Mouse (Mus musculus): Measurements from ENCODE around the gene Itih5.

Itih5 gene

GRCm38 (mm10) chr2:10260109-10260508, 106.7 kb downstream of the Itih5 start:
- no peak for DNase-seq (ENCODE audit: extremely low read depth, low read depth, low spot score)

GRCm38 (mm10) chr2:10261337-10261736, 108.0 kb downstream of the Itih5 start:
- no peak for DNase-seq (ENCODE audit: extremely low read depth, low read depth, low spot score)

GRCm38 (mm10) chr2:10262722-10263121, 109.4 kb downstream of the Itih5 start:
- no peak for DNase-seq (ENCODE audit: extremely low read depth, low read depth, low spot score)

GRCm38 (mm10) chr2:10263909-10264489, 110.6 kb downstream of the Itih5 start:
- no peak for DNase-seq (ENCODE audit: extremely low read depth, low read depth, low spot score)

- no peak for DNase-seq (ENCODE audit: extremely low read depth, low read depth, low spot score)
Observed at GRCm38 (mm10) chr2:10265881-10266280, 112.5 kb downstream of the Itih5 start.

GRCm38 (mm10) chr2:10272604-10273115, 119.3 kb downstream of the Itih5 start:
- DNase-seq (ENCODE audit: extremely low read depth, low read depth, low spot score), result no peak

DNA sequence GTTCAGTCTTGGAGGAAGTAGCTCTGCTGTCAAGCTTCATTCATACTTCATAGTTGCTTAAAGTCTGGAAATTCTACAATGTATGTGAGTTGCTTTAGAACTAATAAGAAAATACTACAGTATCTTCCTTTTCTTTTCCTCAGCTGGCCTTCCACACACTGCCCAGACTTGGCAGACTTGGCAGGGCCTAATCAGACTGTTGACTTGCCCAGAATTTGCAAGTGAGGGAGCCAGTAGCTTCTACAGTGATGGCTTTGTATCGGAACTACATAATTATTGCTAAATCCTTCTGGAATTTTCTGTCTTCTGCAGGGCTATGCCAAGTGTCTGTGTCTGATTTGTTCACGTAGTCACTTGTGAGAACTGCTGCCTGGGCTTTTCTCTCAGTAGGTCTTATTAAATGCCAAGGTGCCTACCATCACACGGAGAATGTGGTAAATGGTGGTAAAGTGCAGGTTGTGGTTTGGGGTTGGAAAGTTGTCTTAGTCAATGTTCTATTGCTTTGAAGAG, 120.2 kb downstream of the Itih5 start:
- DNase-seq (ENCODE audit: extremely low read depth, low read depth, low spot score), result no peak

DNA sequence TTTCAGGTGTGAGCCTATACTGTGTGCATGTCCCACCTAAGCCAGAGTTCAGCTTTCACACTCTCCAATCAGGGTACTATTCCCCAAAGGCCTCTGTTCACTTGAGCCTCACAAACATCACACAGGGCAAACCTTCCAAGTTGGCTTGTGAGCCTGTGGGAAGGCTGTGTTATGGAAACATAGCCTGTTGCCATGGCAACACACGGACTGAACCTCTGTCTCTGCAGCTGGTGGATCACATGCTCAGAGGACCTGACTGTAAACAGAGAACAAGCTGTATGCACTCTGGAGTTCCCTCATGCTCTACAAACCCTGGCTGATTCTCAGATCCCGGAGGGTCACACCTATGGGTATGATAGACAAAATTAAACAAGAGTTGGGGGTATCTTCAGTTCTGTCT, 122.8 kb downstream of the Itih5 start:
- DNase-seq (ENCODE audit: extremely low read depth, low read depth, low spot score), result no peak

DNA sequence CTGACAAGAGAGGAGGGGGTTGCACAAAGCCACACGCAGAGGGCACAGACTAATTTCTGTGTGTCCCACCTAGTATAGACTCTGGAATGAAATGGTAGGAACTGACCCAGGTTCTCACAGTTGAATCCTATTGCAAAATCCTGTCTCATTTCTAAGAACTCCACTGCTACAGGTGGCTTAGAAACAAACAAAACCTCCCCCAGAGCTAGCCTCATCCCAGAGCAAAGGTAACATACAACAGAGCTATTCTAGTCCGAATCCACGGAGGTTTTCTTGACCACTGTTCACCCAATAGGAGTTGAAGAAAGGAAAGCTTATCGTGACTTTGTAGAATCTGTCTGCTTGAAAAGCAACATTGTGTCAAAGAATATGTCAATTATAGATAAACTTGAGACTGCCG, 130.3 kb downstream of the Itih5 start:
- no peak for DNase-seq (ENCODE audit: extremely low read depth, low read depth, low spot score)

DNA sequence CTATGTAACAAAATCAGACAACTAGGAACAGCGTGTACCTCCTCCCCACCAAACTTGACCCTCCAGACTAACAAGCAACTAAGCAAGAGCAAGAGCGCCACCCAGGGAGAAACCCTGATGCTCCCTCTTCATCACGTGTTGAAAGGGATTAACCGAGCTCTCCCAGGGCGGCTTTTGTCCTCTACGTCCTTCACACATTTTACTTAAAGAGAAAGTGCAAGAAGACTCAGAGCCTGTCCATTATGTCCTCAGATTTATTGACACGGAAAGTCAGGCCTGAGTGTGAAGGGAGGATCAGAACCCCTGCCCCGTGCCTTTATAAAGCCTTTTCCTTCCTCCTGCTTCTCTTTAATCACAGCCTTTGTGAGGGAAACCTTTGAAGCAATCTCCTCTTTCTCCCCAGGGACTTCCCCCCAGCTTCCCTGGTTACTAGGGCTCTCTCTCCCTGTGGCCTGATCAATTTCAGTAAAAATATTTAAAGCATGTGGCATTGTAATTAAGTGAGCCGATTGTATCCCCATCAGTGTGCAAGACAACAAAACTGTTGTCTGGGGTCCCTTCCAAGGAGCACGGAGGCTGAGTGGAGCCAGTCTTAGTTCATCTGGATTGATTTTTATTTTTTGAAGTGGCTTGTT, 131.4 kb downstream of the Itih5 start:
- no peak for DNase-seq (ENCODE audit: extremely low read depth, low read depth, low spot score)

GRCm38 (mm10) chr2:10285975-10286374, 132.6 kb downstream of the Itih5 start:
- DNase-seq (ENCODE audit: extremely low read depth, low read depth, low spot score), result no peak

DNA sequence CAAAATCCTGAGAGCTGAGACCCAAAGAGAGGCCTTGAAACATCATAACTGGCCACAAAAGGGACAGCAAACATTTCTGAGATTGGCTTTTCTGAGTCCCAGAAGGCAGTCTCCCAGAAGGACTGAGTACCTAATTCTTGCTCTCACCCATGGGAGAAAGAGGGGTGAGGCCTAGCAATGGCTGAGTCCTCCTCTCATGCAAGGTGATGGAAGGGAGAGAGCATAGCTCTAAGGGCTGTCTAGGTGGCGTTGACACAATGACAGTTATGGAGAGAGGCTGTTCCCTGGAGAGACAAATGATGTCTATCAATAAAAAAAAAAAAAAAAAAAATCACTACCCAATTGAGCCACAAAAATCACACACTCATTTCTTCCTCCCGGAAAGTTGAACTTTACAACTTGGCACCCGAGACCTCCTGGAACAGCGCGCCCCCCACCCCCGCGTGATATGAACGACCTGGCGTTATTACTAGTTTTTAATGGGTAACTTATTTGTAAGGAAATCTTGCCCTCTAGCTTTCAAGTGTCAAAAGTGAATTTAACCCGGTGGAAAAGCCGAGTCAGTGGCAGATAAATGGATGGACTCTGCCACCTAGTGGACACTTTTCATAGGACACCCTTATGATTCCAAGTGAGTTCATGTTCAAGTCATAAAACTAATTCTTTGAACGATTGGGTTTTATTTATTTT, 134.9 kb downstream of the Itih5 start:
- DNase-seq (ENCODE audit: extremely low read depth, low read depth, low spot score), result no peak

DNA sequence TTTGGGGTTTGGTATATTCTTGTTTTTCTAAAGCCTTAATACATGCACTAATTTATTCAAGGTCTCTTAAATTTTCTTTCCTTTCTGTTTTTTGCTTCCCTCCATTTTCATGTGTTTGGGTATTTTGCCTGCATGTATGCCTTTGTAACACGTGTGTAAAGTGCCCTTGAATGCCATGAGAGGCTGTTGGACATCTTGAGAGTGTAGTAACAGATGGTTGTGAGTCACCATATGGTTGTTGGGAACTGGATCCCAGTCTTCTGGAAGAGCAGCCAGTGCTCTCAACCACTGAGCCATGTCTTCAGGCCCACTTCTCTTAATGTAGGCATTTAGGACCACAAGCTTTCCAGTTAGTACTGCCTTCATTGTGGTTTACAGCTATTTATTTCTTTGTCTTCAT, 135.5 kb downstream of the Itih5 start:
- DNase-seq (ENCODE audit: extremely low read depth, low read depth, low spot score), result no peak

GRCm38 (mm10) chr2:10290115-10290514, 136.7 kb downstream of the Itih5 start:
- DNase-seq (ENCODE audit: extremely low read depth, low read depth, low spot score), result no peak

- DNase-seq (ENCODE audit: extremely low read depth, low read depth, low spot score), result no peak
Observed at GRCm38 (mm10) chr2:10293556-10294206, 140.3 kb downstream of the Itih5 start.

GRCm38 (mm10) chr2:10295908-10296307, 142.5 kb downstream of the Itih5 start:
- DNase-seq (ENCODE audit: extremely low read depth, low read depth, low spot score), result no peak

- no peak for DNase-seq (ENCODE audit: extremely low read depth, low read depth, low spot score)
Observed at GRCm38 (mm10) chr2:10300244-10300643, 146.9 kb downstream of the Itih5 start.

DNA sequence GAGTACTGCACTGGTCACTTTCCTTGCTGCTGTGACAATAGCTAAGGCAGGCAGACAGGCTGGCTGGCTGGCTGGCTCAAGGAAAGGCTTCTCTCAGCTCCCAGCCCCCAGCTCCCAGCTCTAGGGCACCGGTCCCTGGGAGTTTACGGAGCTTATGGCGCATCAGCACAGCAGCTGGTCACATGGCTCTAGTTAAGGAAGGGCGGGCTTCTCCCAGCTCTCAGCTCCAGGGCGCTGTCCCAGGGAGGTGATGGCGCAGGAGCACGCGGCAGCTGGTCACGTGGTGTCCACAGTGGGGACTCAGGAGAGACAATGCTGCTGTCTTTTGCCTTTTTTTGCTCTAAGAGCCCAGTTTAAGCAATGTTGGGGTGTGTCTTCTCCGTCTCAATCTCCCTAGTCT, 147.4 kb downstream of the Itih5 start:
- DNase-seq (ENCODE audit: extremely low read depth, low read depth, low spot score), result no peak

DNA sequence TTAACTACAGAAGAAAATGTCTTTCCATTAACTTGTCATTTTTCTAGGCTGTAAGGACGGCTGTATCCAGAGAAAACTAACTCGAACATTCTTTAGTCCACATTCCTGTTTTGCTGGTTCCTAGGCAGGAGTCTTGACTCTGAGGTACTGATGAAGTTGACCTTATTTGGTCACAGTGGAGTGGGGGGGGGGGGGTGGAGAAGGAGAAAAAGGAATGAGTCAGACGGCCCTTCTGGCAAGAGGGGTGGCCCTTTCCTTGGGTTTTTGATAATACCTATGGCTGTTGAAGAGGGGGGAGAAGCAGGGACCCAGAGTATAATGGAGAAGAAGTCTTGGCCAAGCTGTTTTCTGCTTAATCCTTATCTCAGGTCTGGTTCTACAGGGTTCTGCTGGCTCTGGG, 148.0 kb downstream of the Itih5 start:
- no peak for DNase-seq (ENCODE audit: extremely low read depth, low read depth, low spot score)

- no peak for DNase-seq (ENCODE audit: extremely low read depth, low read depth, low spot score)
Observed at GRCm38 (mm10) chr2:10301997-10302396, 148.6 kb downstream of the Itih5 start.

- no peak for DNase-seq (ENCODE audit: extremely low read depth, low read depth, low spot score)
Observed at GRCm38 (mm10) chr2:10304911-10305310, 151.5 kb downstream of the Itih5 start.

Measured in fat pad, adult 2 months (tissue).